Mouse (Mus musculus) liver, adult (tissue): Measurements from ENCODE around the gene Vps37b.

Experiments used
- GATA4 ChIP-seq: IDR thresholded peaks from 2 replicates; pipeline ENCODE4 v1.6.1; 2014; ENCODE audit warnings: mild to moderate bottlenecking, low read length; ENCODE audit not compliant: insufficient replicate concordance

Vps37b gene

DNA sequence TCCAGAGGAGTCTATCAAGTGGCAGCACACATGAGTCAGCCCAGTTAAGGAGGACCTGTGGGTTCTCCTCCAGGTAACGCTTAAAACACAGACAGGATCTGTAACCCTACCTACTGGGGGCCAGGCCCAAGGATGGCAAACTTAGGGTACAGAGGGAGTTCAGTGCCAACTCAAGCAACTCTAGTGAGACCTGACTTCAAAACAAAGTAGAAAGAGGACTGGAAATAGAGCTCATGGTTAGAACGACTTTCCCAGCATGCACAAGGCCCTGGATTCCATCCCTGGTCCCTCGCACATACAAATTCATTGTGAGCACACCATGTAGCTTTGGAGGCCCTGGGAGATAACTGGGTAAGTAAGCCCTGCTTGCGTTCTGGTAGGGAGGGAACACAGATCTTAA lies 61.5 kb downstream of the Vps37b start:
- TF ChIP-seq GATA4: no peak

DNA sequence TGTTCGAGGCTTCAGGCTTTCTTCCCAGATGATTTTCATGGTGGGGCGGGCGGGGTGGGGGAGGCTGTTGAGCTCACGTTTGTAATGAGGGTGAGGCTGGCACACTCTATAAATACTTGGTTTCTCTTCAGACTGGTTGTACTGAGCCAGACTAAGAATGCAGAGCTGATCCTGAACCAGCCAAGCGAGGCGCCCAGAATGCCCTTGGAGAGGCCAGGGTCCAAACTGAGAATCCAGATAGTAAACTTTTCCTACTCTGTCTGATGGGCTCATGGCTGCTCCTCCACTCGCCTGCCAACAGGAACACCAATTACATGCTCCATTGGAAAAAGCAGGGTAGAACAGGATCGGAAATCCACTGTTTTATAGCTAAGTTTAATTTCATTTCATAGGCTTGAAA lies 62.9 kb downstream of the Vps37b start:
- no peak for TF ChIP-seq GATA4

DNA sequence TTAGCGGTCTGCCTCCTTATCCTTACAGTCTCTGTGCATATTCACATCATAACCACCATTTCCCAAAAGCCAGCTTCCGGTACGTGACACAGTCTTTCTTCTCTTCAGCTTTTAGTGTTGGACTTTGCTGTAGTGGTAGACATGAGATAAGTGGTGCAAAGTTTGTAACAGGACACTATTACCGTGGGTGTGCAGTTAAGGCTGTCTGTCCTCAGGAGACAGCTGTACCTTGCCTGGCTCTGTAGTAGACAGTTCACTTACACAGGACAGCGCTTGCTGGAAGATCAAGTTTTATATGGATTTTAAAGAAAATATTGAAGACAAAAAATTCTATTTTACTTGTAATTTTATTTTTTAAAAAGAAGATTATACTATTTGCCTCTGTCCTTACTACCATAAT lies 63.6 kb downstream of the Vps37b start:
- no peak for TF ChIP-seq GATA4

DNA sequence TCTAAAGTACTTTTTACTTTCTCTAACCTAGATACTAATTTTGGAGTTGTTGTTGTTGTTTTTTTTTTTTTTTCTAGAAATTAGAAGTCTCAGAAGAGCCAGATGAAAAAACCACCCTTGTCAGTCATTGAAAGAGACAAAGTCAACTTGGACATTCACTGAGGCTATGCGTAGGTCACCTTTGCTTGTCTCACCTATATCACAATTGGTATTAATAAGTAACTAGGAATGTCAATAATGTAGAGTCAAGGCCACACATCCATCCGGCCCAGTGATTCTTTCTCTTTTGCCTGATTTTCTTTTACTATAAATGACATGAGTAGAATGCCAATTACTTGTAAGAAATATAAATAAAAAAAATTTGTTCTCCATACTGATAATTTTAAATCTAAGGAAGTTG lies 65.3 kb downstream of the Vps37b start:
- TF ChIP-seq GATA4: no peak

DNA sequence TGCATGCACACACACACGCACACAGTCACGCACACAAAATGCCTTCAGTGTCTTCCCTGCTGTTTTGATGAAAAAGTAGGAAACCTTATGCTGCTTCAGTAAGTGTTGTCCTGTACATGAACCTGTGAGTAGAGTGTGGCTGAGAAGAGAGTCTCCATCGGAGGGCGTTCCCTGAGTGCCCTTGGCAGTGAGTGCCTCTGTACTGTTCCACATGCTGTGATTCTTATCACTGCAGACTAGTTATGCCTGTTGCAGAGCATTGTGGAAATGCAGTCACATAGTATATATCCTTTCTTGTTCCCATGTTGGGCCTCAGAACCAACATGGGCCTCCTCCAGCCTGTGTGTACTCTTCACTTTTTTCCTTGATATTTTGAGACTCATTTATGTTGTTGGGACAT lies 67.9 kb downstream of the Vps37b start:
- TF ChIP-seq GATA4: no peak

DNA sequence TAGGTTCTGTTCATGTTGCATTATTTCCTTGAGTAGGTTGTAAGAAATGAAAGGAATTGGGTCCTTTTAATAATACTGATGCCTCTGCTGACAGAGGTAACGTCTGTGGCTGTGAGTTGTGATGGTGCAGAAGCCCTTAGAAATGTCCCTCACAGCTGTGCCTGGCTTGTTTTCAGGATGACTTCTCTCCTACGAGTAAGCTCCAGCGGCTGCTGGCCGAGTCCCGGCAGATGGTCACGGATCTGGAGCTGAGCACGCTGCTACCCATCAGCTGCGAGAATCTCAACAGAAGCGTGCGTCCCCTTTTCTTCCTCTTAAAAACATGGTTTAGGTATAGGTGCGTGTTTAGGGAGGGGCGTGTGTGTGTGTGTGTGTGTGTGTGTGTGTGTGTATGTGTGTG lies 71.0 kb downstream of the Vps37b start:
- TF ChIP-seq GATA4: no peak

DNA sequence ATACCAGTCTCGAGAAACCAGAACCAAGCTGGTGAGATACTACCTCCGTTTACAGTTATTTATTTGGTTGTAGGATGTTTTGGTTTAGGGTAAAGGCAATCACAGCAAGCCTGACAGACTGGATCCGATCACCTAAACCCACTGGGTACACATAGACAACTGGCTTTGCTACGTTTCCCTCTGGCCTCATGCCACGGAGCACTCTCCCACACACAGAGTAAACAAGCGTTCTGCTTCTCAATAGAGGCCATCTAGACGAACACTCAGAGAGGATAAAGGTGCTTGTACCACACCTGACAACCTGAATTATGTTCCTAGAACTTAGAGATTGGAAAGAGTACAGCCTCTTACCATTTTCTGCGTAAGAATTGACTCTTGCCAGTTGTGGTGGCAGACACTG lies 71.9 kb downstream of the Vps37b start:
- no peak for TF ChIP-seq GATA4

DNA sequence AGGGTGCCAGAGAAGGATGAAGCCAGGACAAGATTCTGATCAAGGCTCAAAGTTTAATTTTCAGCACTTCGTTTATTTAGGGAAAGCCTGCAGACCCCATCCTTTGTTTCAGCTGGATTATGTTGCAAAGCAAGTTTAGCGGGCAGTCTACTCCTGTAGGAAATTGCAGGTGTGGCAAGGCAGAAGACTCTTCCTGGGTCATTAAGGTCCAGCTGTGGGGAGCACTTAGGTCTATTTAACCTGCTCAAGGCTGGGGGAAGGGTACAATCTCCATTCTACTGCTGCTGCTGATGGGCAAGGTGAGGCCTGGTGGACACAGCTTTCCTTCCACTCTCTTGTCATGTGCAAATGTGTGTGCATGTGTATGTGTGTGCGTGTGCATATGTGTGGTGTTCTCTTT lies 73.1 kb downstream of the Vps37b start:
- no peak for TF ChIP-seq GATA4

DNA sequence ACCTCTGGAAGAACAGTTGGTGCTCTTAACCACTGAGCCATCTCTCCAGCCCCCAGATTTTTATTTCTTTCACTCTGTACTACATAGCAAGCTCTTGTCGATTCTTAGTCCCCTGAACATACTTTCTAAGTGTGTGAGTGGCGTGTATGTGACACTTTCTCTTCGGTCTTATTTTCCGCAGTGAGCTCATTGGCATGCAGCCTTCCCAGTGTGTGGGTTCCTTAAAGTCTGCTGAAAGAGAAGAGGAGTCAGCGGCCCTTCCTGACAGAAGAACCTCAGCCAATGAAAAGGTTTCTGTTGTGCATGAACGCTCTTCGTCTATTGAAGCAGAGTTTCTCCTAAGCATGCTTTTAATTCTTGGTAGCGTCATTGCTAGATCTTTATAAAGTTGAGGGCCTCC lies 74.9 kb downstream of the Vps37b start:
- no peak for TF ChIP-seq GATA4
